Mouse (Mus musculus) urinary bladder, postnatal 10 days (tissue): ENCODE results near the gene Scn5a.

Experiments
- DNase-seq: peaks from one replicate; pipeline ENCODE4 v3.0.0; 2022; ENCODE audit warnings: low spot score

Gene Scn5a

GRCm38 (mm10) chr9:119504981-119505658 is 73.7 kb downstream of the Scn5a start:
- DNase-seq: no peak

GRCm38 (mm10) chr9:119503613-119504012 is 75.2 kb downstream of the Scn5a start:
- DNase-seq: no peak

- DNase-seq: no peak
Observed at GRCm38 (mm10) chr9:119498885-119499284, 79.9 kb downstream of the Scn5a start.

GRCm38 (mm10) chr9:119498247-119498607 is 80.6 kb downstream of the Scn5a start:
- DNase-seq: no peak

- no peak for DNase-seq
Observed at GRCm38 (mm10) chr9:119497546-119498246, 81.1 kb downstream of the Scn5a start.

- DNase-seq: no peak
Observed at GRCm38 (mm10) chr9:119496960-119497359, 81.9 kb downstream of the Scn5a start.

GRCm38 (mm10) chr9:119496354-119496753 is 82.5 kb downstream of the Scn5a start:
- no peak for DNase-seq

GRCm38 (mm10) chr9:119484868-119485267 is 93.9 kb downstream of the Scn5a start:
- no peak for DNase-seq

- DNase-seq: no peak
Observed at GRCm38 (mm10) chr9:119484420-119484819, 94.4 kb downstream of the Scn5a start.

GRCm38 (mm10) chr9:119483554-119484353 is 95.1 kb downstream of the Scn5a start:
- DNase-seq: no peak

- DNase-seq: no peak
Observed at GRCm38 (mm10) chr9:119481612-119482011, 97.2 kb downstream of the Scn5a start.

- no peak for DNase-seq
Observed at GRCm38 (mm10) chr9:119479297-119479696, 99.5 kb downstream of the Scn5a start.

GRCm38 (mm10) chr9:119478345-119478744 is 100.5 kb downstream of the Scn5a start:
- DNase-seq: no peak

- no peak for DNase-seq
Observed at GRCm38 (mm10) chr9:119477754-119478153, 101.1 kb downstream of the Scn5a start.

GRCm38 (mm10) chr9:119474717-119475611 is 103.9 kb downstream of the Scn5a start:
- DNase-seq: no peak

GRCm38 (mm10) chr9:119473608-119474164 is 105.1 kb downstream of the Scn5a start:
- no peak for DNase-seq

- no peak for DNase-seq
Observed at GRCm38 (mm10) chr9:119473011-119473410, 105.8 kb downstream of the Scn5a start.

GRCm38 (mm10) chr9:119472412-119472918 is 106.4 kb downstream of the Scn5a start:
- DNase-seq: no peak

GRCm38 (mm10) chr9:119469691-119470353 is 109.0 kb downstream of the Scn5a start:
- no peak for DNase-seq

GRCm38 (mm10) chr9:119465595-119465994 is 113.2 kb downstream of the Scn5a start:
- no peak for DNase-seq

GRCm38 (mm10) chr9:119465056-119465455 is 113.8 kb downstream of the Scn5a start:
- DNase-seq: no peak
